Mouse (Mus musculus): ENCODE data around the gene Gpatch11. TPM values are rescaled to one million over a fixed set of nuclear protein-coding genes. Genes with fewer than 3 reads are reported as not detected.
A peak's percentile ranks its signal among the peaks of the same experiment; 100 is the strongest.

The Gpatch11 gene
- polyA plus RNA-seq, 1 experiment from 2014 or later, result 13.4 TPM

GRCm38 (mm10) chr17:78842271-78842928, 7.0 kb downstream of the Gpatch11 start:
- no peak overlapping the region for H3K9ac ChIP-seq
- peaks cover 70% of the 10 kb centered on the region for H3K36me3 ChIP-seq (replicated peaks)
- no peaks in the 10 kb centered on the region for H3K9me3 ChIP-seq (replicated peaks)
- ATAC-seq (ENCODE audit: insufficient read depth), result no peak
- no peaks in the 10 kb centered on the region for H3K4me1 ChIP-seq (replicated peaks)
- no peak overlapping the region for H3K4me2 ChIP-seq
- H3K4me3 ChIP-seq (replicated peaks), result no peak overlapping the region
- no peaks in the 10 kb centered on the region for H3K27me3 ChIP-seq
- no peak overlapping the region for H3K27ac ChIP-seq (replicated peaks)
- WGBS (ENCODE audit: insufficient replicate concordance), result 76% methylated on average over 7 of the region's 7 CpGs

DNA sequence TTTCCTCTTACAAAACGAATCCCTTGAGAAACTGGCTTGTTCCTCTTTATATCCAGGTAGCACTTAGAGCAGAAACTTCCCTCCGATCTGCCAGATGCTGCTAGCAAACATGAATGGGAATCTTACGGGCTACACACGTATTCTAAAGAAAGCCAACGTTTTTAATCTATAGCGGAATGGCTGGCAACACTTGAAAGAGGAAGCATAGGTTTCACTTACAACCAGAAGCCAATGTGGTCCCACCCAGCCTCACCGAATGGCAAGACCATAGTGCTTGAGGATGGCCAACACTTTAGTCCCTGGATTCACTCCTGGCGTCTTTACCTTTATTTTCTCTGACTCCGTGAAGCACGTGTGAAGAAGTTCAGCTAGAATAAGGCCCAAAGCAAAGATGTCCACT, 20.9 kb downstream of the Gpatch11 start:
- no peak overlapping the region for H3K4me2 ChIP-seq
- no peak overlapping the region for H3K27ac ChIP-seq (replicated peaks)
- H3K4me1 ChIP-seq (replicated peaks), result no peaks in the 10 kb centered on the region
- no peaks in the 10 kb centered on the region for H3K9me3 ChIP-seq (replicated peaks)
- no peaks in the 10 kb centered on the region for H3K27me3 ChIP-seq
- no peak for ATAC-seq (ENCODE audit: insufficient read depth)
- peaks cover 66% of the 10 kb centered on the region for H3K36me3 ChIP-seq (replicated peaks)
- no peak overlapping the region for H3K9ac ChIP-seq
- no peak overlapping the region for H3K4me3 ChIP-seq (replicated peaks)
- 76% methylated on average over 10 of the region's 10 CpGs for WGBS (ENCODE audit: insufficient replicate concordance)

DNA sequence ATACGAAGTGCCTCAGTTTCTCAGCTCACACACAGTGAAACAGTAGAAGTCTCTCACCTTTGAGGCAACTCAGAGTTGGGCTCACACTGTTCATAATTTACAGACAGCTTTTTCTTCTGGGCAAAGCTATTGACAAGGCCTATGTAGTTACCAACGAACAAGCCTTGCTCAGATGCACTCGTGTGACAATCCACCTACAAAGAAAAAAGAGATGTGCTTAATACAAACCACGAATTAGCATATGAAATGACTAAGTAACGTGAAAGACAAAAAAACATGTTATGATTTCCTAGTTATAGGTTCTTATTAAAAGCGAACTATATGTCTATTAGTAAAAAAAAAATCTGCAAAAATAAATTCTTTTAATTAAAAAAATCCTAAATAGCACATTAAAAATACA, 38.5 kb downstream of the Gpatch11 start:
- peaks cover 80% of the 10 kb centered on the region for H3K36me3 ChIP-seq (replicated peaks)
- H3K9ac ChIP-seq, result no peak overlapping the region
- H3K4me1 ChIP-seq (replicated peaks), result no peaks in the 10 kb centered on the region
- ATAC-seq (ENCODE audit: insufficient read depth), result no peak
- H3K27me3 ChIP-seq, result no peaks in the 10 kb centered on the region
- 75% methylated on average over 6 of the region's 6 CpGs for WGBS (ENCODE audit: insufficient replicate concordance)
- H3K27ac ChIP-seq (replicated peaks), result no peak overlapping the region
- H3K9me3 ChIP-seq (replicated peaks), result no peaks in the 10 kb centered on the region
- H3K4me3 ChIP-seq (replicated peaks), result no peak overlapping the region
- no peak overlapping the region for H3K4me2 ChIP-seq

DNA sequence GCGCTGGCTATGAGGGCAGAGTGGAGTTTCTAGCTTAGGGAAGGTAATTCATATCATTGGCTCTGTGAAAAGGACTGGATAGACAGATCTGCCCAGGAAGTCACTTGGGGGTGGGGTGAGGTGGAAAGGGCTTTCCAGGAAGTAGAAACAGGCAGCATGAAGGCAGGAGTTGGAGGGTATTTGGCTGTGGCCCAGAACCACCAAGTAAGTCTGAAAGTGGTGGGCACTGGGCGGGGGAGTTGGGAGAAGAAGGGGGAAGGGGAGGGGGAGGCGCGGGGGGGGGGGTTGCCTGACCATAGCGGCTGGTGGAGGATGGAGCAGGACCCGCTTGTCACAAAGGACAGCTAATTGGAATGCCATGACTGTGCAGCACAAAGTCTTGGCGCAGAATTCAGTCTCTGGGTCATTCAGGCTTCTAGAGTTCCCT, 46.5 kb downstream of the Gpatch11 start:
- no peaks in the 10 kb centered on the region for H3K27me3 ChIP-seq
- peak overlapping the region; percentile 79 for H3K9ac ChIP-seq
- H3K4me1 ChIP-seq (replicated peaks), result peaks cover 26% of the 10 kb centered on the region
- peak overlapping the region; percentile 70 for H3K27ac ChIP-seq (replicated peaks)
- 4% methylated on average over 7 of the region's 7 CpGs for WGBS (ENCODE audit: insufficient replicate concordance)
- H3K4me2 ChIP-seq, result peak overlapping the region; percentile 79
- H3K4me3 ChIP-seq (replicated peaks), result peak overlapping the region; percentile 87
- H3K9me3 ChIP-seq (replicated peaks), result no peaks in the 10 kb centered on the region
- ATAC-seq (ENCODE audit: insufficient read depth), result peak; percentile 56
- H3K36me3 ChIP-seq (replicated peaks), result peaks cover 23% of the 10 kb centered on the region

GRCm38 (mm10) chr17:78882401-78883112, 47.2 kb downstream of the Gpatch11 start, which contains the start of gene Eif2ak2:
Gene Eif2ak2 (minus strand): TSS chr17:78882573.
- under 1% methylated on average over 28 of the region's 28 CpGs for WGBS (ENCODE audit: insufficient replicate concordance)
- Histone ChIP-seq H3K4me3 (replicated peaks) (peak within 1 kb of the TSS; percentile 87), H3K4me1 (replicated peaks) (peaks cover 26% of the 10 kb centered on the region), H3K9me3 (replicated peaks) (no peaks in the 10 kb centered on the region), H3K36me3 (replicated peaks) (peaks cover 16% of the 10 kb centered on the region), H3K4me2 (peak within 1 kb of the TSS; percentile 79), H3K27ac (replicated peaks) (peak within 1 kb of the TSS; percentile 70), H3K9ac (peak within 1 kb of the TSS; percentile 79), H3K27me3 (no peaks in the 10 kb centered on the region)
- ATAC-seq (ENCODE audit: insufficient read depth), result peak; percentile 98

GRCm38 (mm10) chr17:78883291-78883690, 47.9 kb downstream of the Gpatch11 start:
- Histone ChIP-seq H3K27me3 (no peaks in the 10 kb centered on the region), H3K4me1 (replicated peaks) (peaks cover 26% of the 10 kb centered on the region), H3K4me3 (replicated peaks) (no peak overlapping the region), H3K9me3 (replicated peaks) (no peaks in the 10 kb centered on the region), H3K36me3 (replicated peaks) (peaks cover 9% of the 10 kb centered on the region; the same call in 1 of the 2 replicates), H3K4me2 (no peak overlapping the region), H3K9ac (no peak overlapping the region), H3K27ac (replicated peaks) (no peak overlapping the region)
- WGBS (ENCODE audit: insufficient replicate concordance), result 89% methylated on average over 4 of the region's 4 CpGs
- ATAC-seq (ENCODE audit: insufficient read depth), result no peak

GRCm38 (mm10) chr17:78885286-78886065, 50.1 kb downstream of the Gpatch11 start:
- Histone ChIP-seq H3K9me3 (replicated peaks) (no peaks in the 10 kb centered on the region), H3K4me2 (no peak overlapping the region), H3K27ac (replicated peaks) (no peak overlapping the region), H3K4me3 (replicated peaks) (no peak overlapping the region), H3K9ac (no peak overlapping the region), H3K36me3 (replicated peaks) (no peaks in the 10 kb centered on the region), H3K27me3 (no peaks in the 10 kb centered on the region), H3K4me1 (replicated peaks) (peaks cover 21% of the 10 kb centered on the region)
- 67% methylated on average over 5 of the region's 5 CpGs for WGBS (ENCODE audit: insufficient replicate concordance)
- no peak for ATAC-seq (ENCODE audit: insufficient read depth)

DNA sequence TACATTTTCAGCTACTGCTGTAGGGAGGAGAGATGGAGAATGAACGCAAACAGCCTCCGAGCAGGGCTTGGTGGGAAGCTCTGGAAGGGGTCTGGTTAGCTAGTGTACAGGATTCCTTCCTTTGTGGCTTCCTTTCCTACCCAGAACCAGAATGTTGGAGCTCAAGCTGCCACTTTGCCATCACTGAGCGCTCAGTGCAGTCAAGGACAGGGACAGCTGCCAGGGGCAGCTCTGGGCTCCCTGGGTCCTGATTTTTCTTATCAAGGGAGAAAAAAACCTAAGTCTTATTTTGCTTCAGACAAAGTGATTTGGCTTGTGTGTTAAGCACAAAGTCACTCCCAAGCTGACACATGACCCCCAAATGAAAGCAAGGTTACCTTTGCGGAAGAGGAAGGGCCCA, 53.2 kb downstream of the Gpatch11 start:
- Histone ChIP-seq H3K4me1 (replicated peaks) (no peaks in the 10 kb centered on the region), H3K4me2 (no peak overlapping the region), H3K27ac (replicated peaks) (no peak overlapping the region), H3K36me3 (replicated peaks) (no peaks in the 10 kb centered on the region), H3K4me3 (replicated peaks) (no peak overlapping the region), H3K9ac (no peak overlapping the region), H3K27me3 (no peaks in the 10 kb centered on the region), H3K9me3 (replicated peaks) (no peaks in the 10 kb centered on the region)
- 72% methylated on average over 4 of the region's 4 CpGs for WGBS (ENCODE audit: insufficient replicate concordance)
- ATAC-seq (ENCODE audit: insufficient read depth), result no peak

- Histone ChIP-seq H3K4me1 (replicated peaks) (no peaks in the 10 kb centered on the region), H3K9me3 (replicated peaks) (no peaks in the 10 kb centered on the region), H3K36me3 (replicated peaks) (no peaks in the 10 kb centered on the region), H3K4me2 (no peak overlapping the region), H3K9ac (no peak overlapping the region), H3K27me3 (no peaks in the 10 kb centered on the region), H3K4me3 (replicated peaks) (no peak overlapping the region), H3K27ac (replicated peaks) (no peak overlapping the region)
- 43% methylated on average over 3 of the region's 3 CpGs for WGBS (ENCODE audit: insufficient replicate concordance)
- no peak for ATAC-seq (ENCODE audit: insufficient read depth)
Measured at GRCm38 (mm10) chr17:78889184-78889583, 53.8 kb downstream of the Gpatch11 start.

- 54% methylated on average over 9 of the region's 9 CpGs for WGBS (ENCODE audit: insufficient replicate concordance)
- Histone ChIP-seq H3K27me3 (no peaks in the 10 kb centered on the region), H3K36me3 (replicated peaks) (no peaks in the 10 kb centered on the region), H3K27ac (replicated peaks) (no peak overlapping the region), H3K4me3 (replicated peaks) (no peak overlapping the region), H3K4me1 (replicated peaks) (no peaks in the 10 kb centered on the region), H3K9me3 (replicated peaks) (no peaks in the 10 kb centered on the region), H3K4me2 (no peak overlapping the region), H3K9ac (no peak overlapping the region)
- peak; percentile 31; the same call in 1 of the 2 replicates for ATAC-seq (ENCODE audit: insufficient read depth)
Measured at GRCm38 (mm10) chr17:78891020-78891419, 55.7 kb downstream of the Gpatch11 start.

GRCm38 (mm10) chr17:78894991-78895390, 59.6 kb downstream of the Gpatch11 start:
- ATAC-seq (ENCODE audit: insufficient read depth), result no peak
- Histone ChIP-seq H3K4me1 (replicated peaks) (no peaks in the 10 kb centered on the region), H3K9ac (no peak overlapping the region), H3K4me2 (no peak overlapping the region), H3K9me3 (replicated peaks) (no peaks in the 10 kb centered on the region), H3K36me3 (replicated peaks) (no peaks in the 10 kb centered on the region), H3K27me3 (no peaks in the 10 kb centered on the region), H3K27ac (replicated peaks) (no peak overlapping the region), H3K4me3 (replicated peaks) (no peak overlapping the region)
- 67% methylated on average over 7 of the region's 7 CpGs for WGBS (ENCODE audit: insufficient replicate concordance)

Measured in liver, embryonic 15.5 days (tissue).